In the genomic region with DNA sequence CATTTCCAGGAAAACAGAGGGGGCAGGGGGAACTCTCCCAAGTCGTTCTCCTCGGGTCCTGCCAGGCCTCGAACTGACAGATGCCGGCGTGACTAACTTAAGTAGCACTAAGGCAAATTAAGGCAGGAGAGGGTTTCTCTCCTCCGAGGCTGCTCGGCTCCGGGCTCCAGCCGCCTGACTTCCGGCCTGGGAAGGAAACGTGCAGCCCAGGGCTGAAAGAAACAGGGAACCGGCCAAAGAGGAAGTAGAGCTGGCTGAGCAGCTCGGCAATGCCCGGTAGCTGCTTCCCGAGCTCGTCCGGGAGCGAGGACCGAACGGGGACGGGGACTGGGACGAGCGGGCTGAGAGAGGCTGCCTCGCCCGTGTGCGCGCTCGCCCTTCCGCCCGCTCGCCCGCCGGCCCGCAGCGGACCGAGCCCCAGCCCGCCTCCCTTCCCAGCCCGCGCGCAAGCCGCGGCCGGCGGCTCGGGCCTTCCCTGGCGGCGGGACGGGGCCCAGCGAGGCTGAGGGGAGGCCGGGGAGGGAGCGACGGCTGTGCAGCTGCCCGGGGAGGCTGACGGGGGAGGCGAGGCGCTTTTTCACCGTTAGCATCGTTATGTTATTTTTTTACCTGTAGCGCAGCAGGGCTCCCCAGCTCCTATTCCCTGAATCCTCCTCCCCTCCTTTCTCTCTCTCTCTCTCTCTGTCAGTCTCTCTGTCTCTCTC, we compare ENCODE assay signal across 8 mouse cellular contexts. TPM values are rescaled to one million over a fixed set of nuclear protein-coding genes. Genes with fewer than 3 reads are reported as not detected.
DNase-seq lines count a peak whose midpoint lies in the region; ATAC-seq lines count a peak whose summit lies in the region.

No protein-coding gene starts in this region.

- H3K27me3 ChIP-seq in heart, embryonic 14.5 days (ENCODE audit: control insufficient read depth, insufficient read depth, low read length) = no peaks in the 10 kb centered on the region
- no peaks in the 10 kb centered on the region for H3K27me3 ChIP-seq in liver, embryonic 12.5 days (replicated peaks)
- no peaks in the 10 kb centered on the region for H3K27me3 ChIP-seq in splenic B cell, adult 2 months (ENCODE audit: control insufficient read depth, insufficient read depth, low read length, poor library complexity, severe bottlenecking)

- H3K4me3 ChIP-seq in brown adipose tissue, adult 24 weeks (ENCODE audit: insufficient read depth, low read depth, low read length) = peak overlapping the region; percentile 88
- peak overlapping the region; percentile 83 to 90 for H3K4me3 ChIP-seq in heart, embryonic 14.5 days (ENCODE audit: control insufficient read depth in 1 of 2, insufficient read depth in 1 of 2, low read depth in 1 of 2, low read length in 2 of 2)
- peak overlapping the region; percentile 83 for H3K4me3 ChIP-seq in liver, embryonic 12.5 days

- H3K4me2 ChIP-seq in heart, embryonic 14.5 days (ENCODE audit: low read length) = peak overlapping the region; percentile 89
- H3K4me2 ChIP-seq in liver, embryonic 12.5 days = peak overlapping the region; percentile 82

- ATAC-seq in CD4-positive, CD25-positive, alpha-beta regulatory T cell, adult 4 months = peak; percentile 59
- ATAC-seq in erythroid progenitor cell, adult 5-6 weeks (replicated peaks; ENCODE audit: low FRiP score, poor library complexity, severe bottlenecking) = peak; percentile 74
- peak; percentile 78 for ATAC-seq in heart, embryonic 14.5 days (ENCODE audit: insufficient number of reproducible peaks, insufficient read depth, low FRiP score, low read depth)
- ATAC-seq in liver, embryonic 12.5 days = peak; percentile 78

- H3K27ac ChIP-seq in brown adipose tissue, adult 24 weeks (replicated peaks; ENCODE audit: low read depth, low read length) = peak overlapping the region; percentile 89
- peak overlapping the region; percentile 94 to 99 for H3K27ac ChIP-seq in heart, embryonic 14.5 days (replicated peaks in 1 of 2; ENCODE audit: control insufficient read depth in 1 of 2, insufficient read depth in 1 of 2, low read depth in 2 of 2, low read length in 2 of 2)
- H3K27ac ChIP-seq in liver, embryonic 12.5 days = peak overlapping the region; percentile 95

- H3K9me3 ChIP-seq in heart, embryonic 14.5 days (ENCODE audit: control insufficient read depth, low read length) = no peaks in the 10 kb centered on the region
- H3K9me3 ChIP-seq in liver, embryonic 12.5 days (replicated peaks) = no peaks in the 10 kb centered on the region

- no peaks in the 10 kb centered on the region for H3K4me1 ChIP-seq in brown adipose tissue, adult 24 weeks (ENCODE audit: control insufficient read depth, insufficient read depth, insufficient read length, low read length)
- H3K4me1 ChIP-seq in heart, embryonic 14.5 days (ENCODE audit: control insufficient read depth in 2 of 2, insufficient read depth in 2 of 2, low read length in 2 of 2) = peaks cover 0 to 8% of the 10 kb centered on the region in 2 experiments; a peak in 2 of 4 replicates
- H3K4me1 ChIP-seq in liver, embryonic 12.5 days = peaks cover 17% of the 10 kb centered on the region

- under 1% methylated on average over 50 of the region's 59 CpGs for WGBS in heart, embryonic 14.5 days
- under 1% methylated on average over 59 of the region's 59 CpGs for WGBS in liver, embryonic 12.5 days (ENCODE audit: insufficient replicate concordance)

- peak overlapping the region; percentile 97 for H3K9ac ChIP-seq in heart, embryonic 14.5 days (ENCODE audit: low read length)
- peak overlapping the region; percentile 94 for H3K9ac ChIP-seq in liver, embryonic 12.5 days

- H3K36me3 ChIP-seq in heart, embryonic 14.5 days (ENCODE audit: control insufficient read depth, insufficient read depth, low read length) = no peaks in the 10 kb centered on the region
- H3K36me3 ChIP-seq in liver, embryonic 12.5 days = no peaks in the 10 kb centered on the region
- no peaks in the 10 kb centered on the region for H3K36me3 ChIP-seq in splenic B cell, adult 2 months (ENCODE audit: control insufficient read depth, insufficient read depth, low read length, poor library complexity, severe bottlenecking)

- peak; percentile 84 for DNase-seq in kidney, postnatal 10 days
- DNase-seq in naive thymus-derived CD4-positive, alpha-beta T cell, adult 2 months (ENCODE audit: low read depth) = peak; percentile 67
- DNase-seq in splenic B cell, adult 2 months (ENCODE audit: low read depth, low spot score) = peak; percentile 64

RNA-seq across cellular contexts. Expression of gene Tbc1d5, which starts 0.5 kb away (rescaled TPM):
- 10 to 100 TPM; 17.3 to 23.9 TPM for polyA plus RNA-seq in CD4-positive, CD25-positive, alpha-beta regulatory T cell, adult 4 months (2017; shearing (Covaris generic))
- polyA plus RNA-seq in brown adipose tissue, adult 24 weeks (2012; ENCODE audit: insufficient read depth, insufficient read length, missing spikeins) = 10.3 and 11.3 TPM in 2 replicates
- total RNA-seq in erythroid progenitor cell, adult 5-6 weeks (2015; ENCODE audit: low replicate concordance) = 16.9 and 21.4 TPM in 2 replicates
- total RNA-seq in erythroid progenitor cell, adult 5-6 weeks (2017; ENCODE audit: low replicate concordance) = 12.7 and 15.4 TPM in 2 replicates
- polyA plus RNA-seq in heart, embryonic 14.5 days (2014; fragmentation: Nextera tagmentation; extraction: Ambion mirVana) = 8.5 and 9.6 TPM in 2 replicates
- 6.3 and 6.5 TPM in 2 replicates for polyA plus RNA-seq in liver, embryonic 12.5 days (2016; fragmentation: Nextera tagmentation; extraction: Ambion mirVana)

Comparison
In these comparisons a context has a peak if more than half of its experiments do, and no peak if none do; other contexts are left out.
1. Peak in every context shown above with its lines: DNase-seq, ATAC-seq, H3K4me3 ChIP-seq and H3K27ac ChIP-seq.